Mouse (Mus musculus) right cerebral cortex, postnatal 10 days (tissue): Measurements from ENCODE around the gene Commd2.

Source experiments
- DNase-seq, 2 experiments: peaks; one replicate each; pipeline ENCODE4 v3.0.0; 2021; ENCODE audit warnings: low spot score in 2 of 2

Gene Commd2

GRCm38 (mm10) chr3:57615652-57616051 lies 35.9 kb downstream of the Commd2 start:
- no peak for DNase-seq

GRCm38 (mm10) chr3:57612430-57612997 lies 39.0 kb downstream of the Commd2 start:
- no peak for DNase-seq

GRCm38 (mm10) chr3:57611776-57612175 lies 39.7 kb downstream of the Commd2 start:
- no peak for DNase-seq

GRCm38 (mm10) chr3:57604618-57605015 lies 46.9 kb downstream of the Commd2 start:
- no peak for DNase-seq

GRCm38 (mm10) chr3:57603891-57604617 lies 47.5 kb downstream of the Commd2 start:
- no peak for DNase-seq

GRCm38 (mm10) chr3:57602610-57603009 lies 48.9 kb downstream of the Commd2 start:
- DNase-seq = no peak

GRCm38 (mm10) chr3:57596566-57596965 lies 54.9 kb downstream of the Commd2 start:
- DNase-seq = no peak

GRCm38 (mm10) chr3:57595506-57595905 lies 56.0 kb downstream of the Commd2 start:
- no peak for DNase-seq
